Mouse (Mus musculus) E14TG2a.4 (cell line): ENCODE data around the gene Ofcc1.

Experiments used
- H3K27me3 ChIP-seq: 2 replicates; pipeline ENCODE4 v1.6.1; 2014; ENCODE audit warnings: low read length, control low read depth; ENCODE audit not compliant: insufficient read depth
- H3K36me3 ChIP-seq: 2 replicates; pipeline ENCODE4 v1.6.1; 2014; ENCODE audit warnings: low read length, control low read depth; ENCODE audit not compliant: insufficient read depth
- H3K4me1 ChIP-seq: replicated peaks from 2 replicates; pipeline ENCODE4 v1.6.1; 2014; ENCODE audit warnings: low read depth, low read length, control low read depth
- H3K4me3 ChIP-seq: replicated peaks from 2 replicates; pipeline ENCODE4 v1.5.1; 2014; ENCODE audit warnings: mild to moderate bottlenecking, low read length
- H3K9me3 ChIP-seq: 2 replicates; pipeline ENCODE4 v1.6.1; 2014; ENCODE audit warnings: low read length, control low read depth
- CTCF ChIP-seq: conservative IDR thresholded peaks from 2 replicates; pipeline ENCODE4 v1.5.1; 2014; ENCODE audit warnings: low read length
- NANOG ChIP-seq: IDR thresholded peaks from 2 replicates; pipeline ENCODE4 v1.6.1; 2014; ENCODE audit warnings: borderline replicate concordance, low read length, mixed read lengths
- POU5F1 ChIP-seq: IDR thresholded peaks from 2 replicates; pipeline ENCODE4 v1.6.1; 2014; ENCODE audit warnings: low read length, borderline replicate concordance

Ofcc1 gene

DNA sequence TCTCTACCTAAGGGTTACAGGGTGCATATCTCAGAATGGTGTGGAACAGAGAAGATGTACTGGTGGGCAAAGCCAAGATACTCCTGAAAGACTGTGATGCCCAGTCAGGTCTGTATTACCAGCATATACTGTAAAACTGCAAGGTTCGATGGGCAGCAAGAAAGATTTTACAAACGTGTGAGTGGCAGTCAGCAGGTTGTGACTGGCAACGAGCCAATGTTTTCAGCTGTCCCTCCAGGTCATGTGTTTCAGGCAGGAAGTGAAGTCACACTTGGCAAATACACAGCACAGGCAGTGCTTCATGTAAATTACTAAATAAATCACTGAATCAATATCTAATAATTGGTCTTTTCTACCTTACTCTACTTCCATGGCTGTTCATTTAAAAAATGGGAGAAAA, at the start of gene Ofcc1:
Gene Ofcc1, minus strand, starts transcription at position 163 of the 400 bp plus-strand sequence.
- no peak for TF ChIP-seq CTCF
- Histone ChIP-seq H3K36me3 (no peaks in the 10 kb centered on the region), H3K9me3 (no peaks in the 10 kb centered on the region), H3K4me1 (0 out of 2 replicates have a peak, but pooled peaks cover 4% of the 10 kb centered on the region), H3K4me3 (no peak within 1 kb of the TSS), H3K27me3 (no peaks in the 10 kb centered on the region)

DNA sequence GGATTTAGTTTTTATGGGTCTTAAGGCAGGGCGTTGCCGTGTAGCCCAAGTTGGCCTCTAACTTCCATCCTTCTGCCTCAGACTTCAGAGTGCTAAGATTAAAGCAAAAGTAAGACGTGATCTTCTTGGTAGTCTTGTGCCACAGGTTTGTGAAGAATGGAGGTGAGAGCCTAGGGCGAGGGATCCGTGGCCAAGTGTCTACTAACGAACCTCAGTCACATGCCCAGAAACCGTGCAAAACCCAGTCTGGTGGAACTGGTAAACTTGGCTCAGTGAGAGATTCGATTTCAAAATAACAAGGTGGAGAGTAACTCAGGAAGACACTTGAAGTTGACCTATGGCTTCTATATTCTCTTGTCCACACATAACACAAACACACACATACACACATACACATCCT, 28.9 kb upstream of the Ofcc1 start:
- no peak overlapping the region for H3K4me3 ChIP-seq
- H3K36me3 ChIP-seq = no peaks in the 10 kb centered on the region
- H3K9me3 ChIP-seq = no peaks in the 10 kb centered on the region
- H3K27me3 ChIP-seq = no peaks in the 10 kb centered on the region
- TF ChIP-seq CTCF = no peak
- 0 out of 2 replicates have a peak, but pooled peaks cover 3% of the 10 kb centered on the region for H3K4me1 ChIP-seq

DNA sequence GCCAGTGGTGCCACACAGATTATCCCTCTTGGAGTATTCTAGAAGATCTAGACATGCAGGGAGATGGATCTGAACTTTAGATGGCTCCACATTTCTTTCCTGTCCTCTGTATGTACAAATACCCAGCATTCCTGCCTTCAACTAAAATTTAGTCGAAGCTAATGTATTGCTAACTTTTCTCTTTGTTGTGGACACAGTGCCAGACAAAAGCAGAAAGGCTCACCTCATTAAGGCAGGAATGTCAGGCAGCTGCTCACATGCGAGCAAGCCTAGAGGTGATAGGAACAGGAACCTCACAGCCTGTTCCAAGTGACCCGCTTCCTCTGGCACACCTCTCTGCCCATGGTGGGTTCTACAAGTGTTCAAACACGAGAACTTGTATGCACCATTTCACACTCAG, 26.2 kb upstream of the Ofcc1 start:
- 0 out of 2 replicates have a peak, but pooled peaks cover 3% of the 10 kb centered on the region for H3K4me1 ChIP-seq
- no peak overlapping the region for H3K4me3 ChIP-seq
- no peaks in the 10 kb centered on the region for H3K36me3 ChIP-seq
- H3K9me3 ChIP-seq = no peaks in the 10 kb centered on the region
- no peak for TF ChIP-seq CTCF
- TF ChIP-seq NANOG = no peak
- no peak for TF ChIP-seq POU5F1
- H3K27me3 ChIP-seq = no peaks in the 10 kb centered on the region

DNA sequence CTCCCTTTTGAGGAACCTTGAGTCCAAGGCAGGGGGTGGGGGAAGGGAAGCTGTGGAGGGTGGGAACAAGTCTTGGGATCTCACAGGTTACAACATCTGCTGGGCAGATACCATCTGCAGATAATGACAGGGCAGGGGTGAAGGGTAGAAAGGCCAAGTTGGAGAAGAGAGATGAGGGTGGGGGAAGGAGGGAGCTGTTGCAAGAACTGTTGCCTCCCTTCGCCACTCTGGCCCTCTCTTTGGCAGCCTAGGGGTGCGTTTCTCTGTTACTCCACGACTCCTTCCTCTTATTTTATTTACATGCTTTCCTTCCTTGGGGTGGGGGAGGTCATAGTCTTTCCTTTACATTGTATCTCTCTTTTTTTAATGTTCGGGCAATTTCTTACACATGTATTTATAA, 23.7 kb upstream of the Ofcc1 start:
- H3K27me3 ChIP-seq = no peaks in the 10 kb centered on the region
- H3K4me3 ChIP-seq = no peak overlapping the region
- H3K4me1 ChIP-seq = 0 out of 2 replicates have a peak, but pooled peaks cover 3% of the 10 kb centered on the region
- no peak for TF ChIP-seq CTCF
- no peak for TF ChIP-seq NANOG
- no peak for TF ChIP-seq POU5F1
- H3K9me3 ChIP-seq = no peaks in the 10 kb centered on the region
- H3K36me3 ChIP-seq = no peaks in the 10 kb centered on the region

DNA sequence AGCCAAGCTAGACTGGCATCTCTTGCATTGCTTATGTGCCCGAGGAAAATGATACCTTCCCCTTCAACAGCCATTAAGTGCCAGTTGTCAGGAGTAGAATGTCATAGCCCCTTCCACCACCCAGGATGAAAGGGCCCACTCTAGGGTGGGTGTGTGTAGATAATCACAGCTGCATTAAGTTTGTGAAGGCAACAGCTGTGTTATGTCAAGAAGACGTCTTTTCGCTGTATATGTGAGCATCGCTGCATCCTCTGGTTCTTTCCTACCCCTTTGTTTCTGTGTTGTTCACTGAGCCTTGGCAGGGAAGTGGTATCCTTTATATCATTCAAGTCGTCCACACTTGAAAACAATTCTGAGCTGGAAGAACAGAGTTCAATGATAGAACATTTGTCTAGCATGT, 15.5 kb upstream of the Ofcc1 start:
- no peaks in the 10 kb centered on the region for H3K36me3 ChIP-seq
- no peaks in the 10 kb centered on the region for H3K27me3 ChIP-seq
- H3K4me1 ChIP-seq = no peaks in the 10 kb centered on the region
- no peaks in the 10 kb centered on the region for H3K9me3 ChIP-seq
- TF ChIP-seq CTCF = no peak
- no peak for TF ChIP-seq NANOG
- TF ChIP-seq POU5F1 = no peak
- H3K4me3 ChIP-seq = no peak overlapping the region

DNA sequence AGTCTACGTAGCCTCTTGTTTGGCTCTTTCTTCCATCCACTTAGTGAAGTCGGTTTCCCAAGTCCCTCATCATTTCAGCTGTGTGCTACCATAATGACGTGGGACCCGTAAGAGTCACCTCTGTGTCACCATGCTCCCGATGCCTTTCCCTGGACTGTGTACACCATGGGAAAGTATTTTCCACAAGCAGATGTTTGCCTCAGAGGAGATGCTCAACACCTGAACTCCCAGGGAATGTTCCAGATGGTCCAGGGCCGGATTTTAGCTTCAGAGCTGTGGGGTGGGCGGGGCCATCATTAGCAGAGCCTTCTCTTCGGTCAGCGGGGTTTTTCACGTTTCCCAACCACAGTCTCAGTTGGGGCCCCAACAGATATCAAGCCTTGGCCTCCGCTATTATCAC, 5.5 kb upstream of the Ofcc1 start:
- no peak overlapping the region for H3K4me3 ChIP-seq
- TF ChIP-seq CTCF (no peak), POU5F1 (no peak), NANOG (no peak)
- H3K27me3 ChIP-seq = no peaks in the 10 kb centered on the region
- H3K9me3 ChIP-seq = no peaks in the 10 kb centered on the region
- no peaks in the 10 kb centered on the region for H3K4me1 ChIP-seq
- no peaks in the 10 kb centered on the region for H3K36me3 ChIP-seq

DNA sequence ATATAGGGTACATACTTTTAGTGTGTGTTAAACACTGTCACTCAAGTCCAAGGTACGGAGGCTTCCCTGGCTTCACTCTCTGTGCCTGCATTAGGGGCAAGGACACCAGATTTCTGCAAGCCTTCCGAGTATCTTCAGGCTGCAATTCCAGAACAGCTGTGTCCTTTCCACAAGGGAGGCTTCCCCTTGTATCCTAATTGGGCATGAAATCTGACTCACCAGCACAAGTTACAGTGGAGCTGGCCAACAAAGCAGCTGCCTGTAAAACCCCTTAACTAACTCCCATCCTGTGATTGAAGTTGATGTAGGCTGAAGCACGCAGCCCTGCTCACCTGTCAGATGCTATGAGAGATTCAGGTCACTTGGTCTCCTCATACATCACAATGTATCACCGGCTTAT, 3.6 kb upstream of the Ofcc1 start:
- no peak overlapping the region for H3K4me3 ChIP-seq
- no peaks in the 10 kb centered on the region for H3K27me3 ChIP-seq
- no peaks in the 10 kb centered on the region for H3K36me3 ChIP-seq
- TF ChIP-seq CTCF (no peak), NANOG (no peak), POU5F1 (no peak)
- H3K4me1 ChIP-seq = 0 out of 2 replicates have a peak, but pooled peaks cover 4% of the 10 kb centered on the region
- no peaks in the 10 kb centered on the region for H3K9me3 ChIP-seq

DNA sequence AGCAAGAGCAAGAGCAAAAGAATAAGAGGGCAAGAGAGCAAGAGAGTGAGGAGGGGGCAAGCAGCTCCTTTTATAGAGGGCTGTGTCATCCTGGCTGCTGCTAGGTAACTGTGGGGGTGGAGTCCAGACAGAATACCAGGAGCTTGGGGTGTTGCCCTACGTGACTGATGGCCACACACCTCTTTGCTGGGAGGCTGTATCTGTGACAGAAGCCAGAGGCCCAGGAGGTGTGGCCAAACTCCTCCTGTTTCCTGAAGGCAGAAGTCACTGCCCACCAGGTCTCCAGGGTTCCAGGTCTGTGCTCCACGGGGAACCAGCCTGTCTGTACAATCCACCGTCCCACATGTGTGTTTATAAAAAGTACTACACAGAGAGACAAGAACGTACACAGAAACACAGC, 558 bp downstream of the Ofcc1 start:
- Histone ChIP-seq H3K4me3 (no peak overlapping the region), H3K27me3 (no peaks in the 10 kb centered on the region), H3K36me3 (no peaks in the 10 kb centered on the region), H3K9me3 (no peaks in the 10 kb centered on the region), H3K4me1 (0 out of 2 replicates have a peak, but pooled peaks cover 4% of the 10 kb centered on the region)
- no peak for TF ChIP-seq NANOG
- no peak for TF ChIP-seq CTCF
- no peak for TF ChIP-seq POU5F1

DNA sequence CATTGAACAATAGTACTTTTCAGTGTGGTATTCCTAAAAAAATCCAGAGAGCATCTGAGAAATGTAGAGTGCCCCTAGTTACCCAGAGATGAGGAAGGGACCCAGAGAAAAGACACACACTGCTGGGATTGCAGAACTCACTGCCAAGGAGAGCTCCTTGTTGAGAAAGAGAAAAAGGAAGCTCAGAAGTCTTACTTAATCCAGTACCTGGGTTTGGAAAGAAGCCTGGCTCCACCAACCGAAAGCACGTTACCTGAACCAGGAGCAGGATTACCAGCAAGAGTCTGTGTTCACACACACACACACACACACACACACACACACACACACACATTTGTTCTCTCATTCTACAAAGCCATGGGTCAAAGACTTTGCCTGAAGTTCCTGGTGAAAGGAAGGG, 14.2 kb downstream of the Ofcc1 start:
- no peaks in the 10 kb centered on the region for H3K9me3 ChIP-seq
- no peak overlapping the region for H3K4me3 ChIP-seq
- no peaks in the 10 kb centered on the region for H3K27me3 ChIP-seq
- no peak for TF ChIP-seq NANOG
- no peak for TF ChIP-seq CTCF
- TF ChIP-seq POU5F1 = no peak
- H3K36me3 ChIP-seq = no peaks in the 10 kb centered on the region
- no peaks in the 10 kb centered on the region for H3K4me1 ChIP-seq

DNA sequence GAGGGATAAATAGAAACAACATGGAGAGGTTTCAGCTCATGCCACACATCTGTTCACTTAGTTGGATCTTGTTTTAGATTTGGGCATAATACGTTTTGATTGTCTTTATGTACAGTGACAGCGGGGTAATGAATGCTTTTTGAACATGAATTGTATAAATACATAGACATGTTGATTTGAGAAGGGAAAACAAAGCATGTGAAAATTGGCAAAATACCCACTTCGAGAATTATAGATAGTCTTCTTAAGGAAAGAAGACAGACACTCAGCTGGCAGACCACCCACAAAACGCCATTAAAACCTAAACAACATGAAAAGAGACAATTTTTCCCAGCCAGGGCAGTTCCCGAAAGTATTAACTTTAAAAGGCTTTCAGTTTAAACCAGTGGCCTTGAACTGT, 37.9 kb downstream of the Ofcc1 start:
- H3K9me3 ChIP-seq = no peaks in the 10 kb centered on the region
- no peaks in the 10 kb centered on the region for H3K4me1 ChIP-seq
- no peaks in the 10 kb centered on the region for H3K36me3 ChIP-seq
- no peaks in the 10 kb centered on the region for H3K27me3 ChIP-seq
- TF ChIP-seq POU5F1 (no peak), CTCF (no peak), NANOG (no peak)
- no peak overlapping the region for H3K4me3 ChIP-seq
